Mouse (Mus musculus): ENCODE data around the gene Usf2. TPM values are rescaled to one million over a fixed set of nuclear protein-coding genes. Genes with fewer than 3 reads are reported as not detected.

Usf2 gene
- 10 to 100 TPM in 1 of 2 experiments, 1 to 10 TPM in 1; 9.6 to 19.0 TPM for polyA plus RNA-seq (2017; shearing (Covaris generic))

GRCm38 (mm10) chr7:30956756-30957366, at the start of gene Usf2:
Gene Usf2, minus strand, starts transcription at chr7:30956803.

GRCm38 (mm10) chr7:30973501-30974289, 17.1 kb upstream of the Usf2 start, which contains the start of gene Fam187b:
Gene Fam187b, plus strand, starts transcription at chr7:30973790.

GRCm38 (mm10) chr7:30973251-30973500, 16.6 kb upstream of the Usf2 start, which contains the start of gene Lsr:
Gene Lsr, minus strand, starts transcription at chr7:30973464.

GRCm38 (mm10) chr7:30943909-30944635, 12.5 kb downstream of the Usf2 start, which contains the start of gene Hamp:
Gene Hamp, minus strand, starts transcription at chr7:30944032.

GRCm38 (mm10) chr7:30924581-30924980, 32.0 kb downstream of the Usf2 start, which contains the start of gene Hamp2:
Gene Hamp2, minus strand, starts transcription at chr7:30924681.

GRCm38 (mm10) chr7:30914732-30915131, 41.9 kb downstream of the Usf2 start, which contains the start of gene Mag:
Gene Mag, minus strand, starts transcription at chr7:30914873.

Other genes with a start within 250 kb of the Usf2 start
- 1 to 10 TPM in 1 of 2 experiments, not detected in 1; 2.4 TPM for gene Atp4a, start 244.6 kb downstream of the Usf2 start, polyA plus RNA-seq (2017; shearing (Covaris generic))
- 100 to 1,000 TPM; 107 to 111 TPM for gene Tmem147, start 227.3 kb downstream of the Usf2 start, polyA plus RNA-seq (2017; shearing (Covaris generic))
- gene Gapdhs, start 213.1 kb downstream of the Usf2 start, polyA plus RNA-seq (2017; shearing (Covaris generic)) = 1 to 10 TPM in 1 of 2 experiments, under 1 TPM in 1; 0.40 to 1.6 TPM
- 1 to 10 TPM in 1 of 2 experiments, not detected in 1; 2.9 TPM for gene Sbsn, start 205.3 kb downstream of the Usf2 start, polyA plus RNA-seq (2017; shearing (Covaris generic))
- gene Dmkn, start 193.0 kb downstream of the Usf2 start, polyA plus RNA-seq (2017; shearing (Covaris generic)) = under 1 TPM in 1 of 2 experiments, not detected in 1; 0.37 TPM
- gene Krtdap, start 168.9 kb downstream of the Usf2 start, polyA plus RNA-seq (2017; shearing (Covaris generic)) = not detected
- gene Ffar2, start 133.0 kb downstream of the Usf2 start, polyA plus RNA-seq (2017; shearing (Covaris generic)) = 1 to 10 TPM in 1 of 2 experiments, not detected in 1; 1.0 TPM
- gene Ffar3, start 100.6 kb downstream of the Usf2 start, polyA plus RNA-seq (2017; shearing (Covaris generic)) = not detected
- 1 to 10 TPM in 1 of 2 experiments, under 1 TPM in 1; 0.14 to 1.0 TPM for gene Ffar1, start 95.2 kb downstream of the Usf2 start, polyA plus RNA-seq (2017; shearing (Covaris generic))
- 10 to 100 TPM; 16.6 to 28.0 TPM for gene Cd22, start 76.5 kb downstream of the Usf2 start, polyA plus RNA-seq (2017; shearing (Covaris generic))
- under 1 TPM; 0.17 to 0.66 TPM for gene Mag, start 41.9 kb downstream of the Usf2 start, polyA plus RNA-seq (2017; shearing (Covaris generic))
- gene Hamp2, start 32.1 kb downstream of the Usf2 start, polyA plus RNA-seq (2017; shearing (Covaris generic)) = under 1 TPM in 1 of 2 experiments, not detected in 1; 0.40 TPM
- gene Hamp, start 12.8 kb downstream of the Usf2 start, polyA plus RNA-seq (2017; shearing (Covaris generic)) = under 1 TPM in 1 of 2 experiments, not detected in 1; 0.75 TPM
- gene Lsr, start 16.7 kb upstream of the Usf2 start, polyA plus RNA-seq (2017; shearing (Covaris generic)) = 10 to 100 TPM in 1 of 2 experiments, 1 to 10 TPM in 1; 8.3 to 15.2 TPM
- under 1 TPM; 0.58 to 0.88 TPM for gene Fam187b, start 17.0 kb upstream of the Usf2 start, polyA plus RNA-seq (2017; shearing (Covaris generic))
- gene Fxyd5, start 85.7 kb upstream of the Usf2 start, polyA plus RNA-seq (2017; shearing (Covaris generic)) = 1,000 to 10,000 TPM; 1,742 to 2,151 TPM
- gene Fxyd7, start 94.7 kb upstream of the Usf2 start, polyA plus RNA-seq (2017; shearing (Covaris generic)) = under 1 TPM in 1 of 2 experiments, not detected in 1; 0.48 TPM
- 1 to 10 TPM in 1 of 2 experiments, under 1 TPM in 1; 0.64 to 1.1 TPM for gene Fxyd1, start 100.4 kb upstream of the Usf2 start, polyA plus RNA-seq (2017; shearing (Covaris generic))
- under 1 TPM; 0.27 to 0.71 TPM for gene Lgi4, start 102.5 kb upstream of the Usf2 start, polyA plus RNA-seq (2017; shearing (Covaris generic))
- gene Fxyd3, start 119.9 kb upstream of the Usf2 start, polyA plus RNA-seq (2017; shearing (Covaris generic)) = 10 to 100 TPM in 1 of 2 experiments, under 1 TPM in 1; 0.91 to 12.9 TPM
- gene Hpn, start 158.5 kb upstream of the Usf2 start, polyA plus RNA-seq (2017; shearing (Covaris generic)) = 1 to 10 TPM; 3.8 to 8.1 TPM
- gene Scn1b, start 170.2 kb upstream of the Usf2 start, polyA plus RNA-seq (2017; shearing (Covaris generic)) = 1 to 10 TPM in 1 of 2 experiments, under 1 TPM in 1; 0.55 to 2.5 TPM
- 100 to 1,000 TPM; 303 to 707 TPM for gene Gramd1a, start 199.1 kb upstream of the Usf2 start, polyA plus RNA-seq (2017; shearing (Covaris generic))

All from inflammation-experienced regulatory T-cells (primary cell).